Mouse (Mus musculus) MEL (cell line): Measurements from ENCODE around the gene Olfr464.
A peak's percentile ranks its signal among the peaks of the same experiment; 100 is the strongest.
"Not testable (repeated sequence)": the region's sequence is repeated elsewhere in the genome, so short reads cannot be mapped to it uniquely, and the experiment has no call there.

Experiments
- CTCF ChIP-seq, 3 experiments: IDR thresholded peaks in 2 of 3; conservative IDR thresholded peaks in 1 of 3; 2 replicates each; pipeline ENCODE4 v1.5.1; 2011 to 2012; ENCODE audit warnings: low read length in 3 of 3, low read depth in 2 of 3, mild to moderate bottlenecking in 2 of 3, improper control_type of control experiment in 1 of 3, inconsistent platforms in 1 of 3, mixed read lengths in 1 of 3, moderate library complexity in 1 of 3; ENCODE audit not compliant: control insufficient read depth in 1 of 3, insufficient read depth in 1 of 3, poor library complexity in 1 of 3, severe bottlenecking in 1 of 3
- GATA1 ChIP-seq: IDR thresholded peaks from 2 replicates; pipeline ENCODE4 v1.6.1; 2011; ENCODE audit warnings: low read depth, low read length, improper control_type of control experiment
- MAX ChIP-seq: IDR thresholded peaks from 2 replicates; pipeline ENCODE4 v1.6.1; 2011; ENCODE audit warnings: low read length, improper control_type of control experiment
- MAZ ChIP-seq: IDR thresholded peaks from 2 replicates; pipeline ENCODE4 v1.6.1; 2012; ENCODE audit warnings: low read depth, mild to moderate bottlenecking, inconsistent platforms, low read length, improper control_type of control experiment
- POLR2A ChIP-seq, 2 experiments: IDR thresholded peaks; 2 replicates each; pipeline ENCODE4 v1.6.1; 2011 to 2012; ENCODE audit warnings: low read length in 2 of 2, mild to moderate bottlenecking in 2 of 2, control low read depth in 1 of 2, improper control_type of control experiment in 1 of 2, low read depth in 1 of 2, moderate library complexity in 1 of 2; ENCODE audit not compliant: control insufficient read depth in 1 of 2, insufficient read depth in 1 of 2, poor library complexity in 1 of 2
- SIN3A ChIP-seq: IDR thresholded peaks from 2 replicates; pipeline ENCODE4 v1.6.1; 2012; ENCODE audit warnings: low read length, improper control_type of control experiment, inconsistent platforms
- ZKSCAN1 ChIP-seq: IDR thresholded peaks from 2 replicates; pipeline ENCODE4 v1.6.1; 2012; ENCODE audit warnings: low read depth, mild to moderate bottlenecking, inconsistent platforms, low read length, improper control_type of control experiment, moderate library complexity

GRCm38 (mm10) chr11:87866891-87867290 is 53.9 kb downstream of the Olfr464 start:
- TF ChIP-seq MAX; SIN3A; GATA1; ZKSCAN1; MAZ; POLR2A (IDR thresholded peaks at IDR 0.05; ENCODE audit: control insufficient read depth in 1 of 2, insufficient read depth in 1 of 2, low read depth in 1 of 2, low read length in 2 of 2, poor library complexity in 1 of 2): not testable (repeated sequence)
- TF ChIP-seq CTCF (IDR thresholded peaks at IDR 0.05 in 2 of 3, conservative IDR thresholded peaks at IDR 0.05 in 1 of 3; ENCODE audit: control insufficient read depth in 1 of 3, insufficient read depth in 1 of 3, low read depth in 2 of 3, low read length in 3 of 3, poor library complexity in 1 of 3, severe bottlenecking in 1 of 3), result peak; percentile 16 to 56 (median 46); a peak in 5 of 6 replicates
